Mouse (Mus musculus): ENCODE data around the gene Ntng1. TPM values are rescaled to one million over a fixed set of nuclear protein-coding genes. Genes with fewer than 3 reads are reported as not detected.
"Not testable (repeated sequence)": the region's sequence is repeated elsewhere in the genome, so short reads cannot be mapped to it uniquely, and the experiment has no call there.

Gene Ntng1
- total RNA-seq, 1 experiment from 2014 or later = not detected

DNA sequence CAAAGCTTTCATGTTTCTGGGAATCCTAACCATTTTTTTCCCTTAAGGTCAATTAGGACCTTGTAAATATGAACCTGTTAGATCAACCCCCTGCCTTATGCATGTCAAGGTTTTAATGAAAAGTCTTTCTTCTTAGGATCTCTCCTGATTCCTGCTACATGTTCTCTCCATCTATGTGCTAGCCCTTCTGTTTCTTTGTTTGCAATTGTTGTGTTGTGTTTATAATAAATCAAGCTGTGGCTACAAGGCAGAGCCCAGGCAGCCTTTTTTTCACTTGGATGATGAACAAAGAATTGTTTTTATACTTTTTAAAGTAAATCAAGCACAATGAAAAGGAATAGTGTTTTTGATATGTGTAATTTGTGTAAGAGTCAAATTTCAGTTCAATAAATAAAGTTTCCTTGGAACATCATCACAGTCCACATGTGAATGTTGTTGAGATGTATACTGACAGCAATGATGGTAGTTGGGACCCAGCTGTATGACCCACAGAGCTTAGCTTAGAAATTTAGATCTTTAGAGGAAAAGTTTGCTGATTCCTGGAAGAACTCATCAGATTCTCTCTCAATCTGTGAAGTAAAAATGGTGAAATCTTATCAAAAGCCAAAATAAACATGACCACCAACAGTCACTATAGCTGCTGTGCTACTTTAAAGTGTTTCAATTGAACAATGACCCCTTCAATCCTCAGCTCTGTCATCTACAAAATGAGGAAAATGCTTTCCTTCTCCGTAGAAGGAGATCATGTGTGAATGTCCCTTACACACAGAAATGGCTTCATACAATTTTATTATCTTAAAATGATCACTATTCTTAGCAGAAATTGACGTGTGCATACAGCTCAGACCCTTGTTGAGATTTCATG is 324.8 kb downstream of the Ntng1 start:
- ATAC-seq (replicated peaks; ENCODE audit: insufficient number of reproducible peaks, low FRiP score, low TSS enrichment, poor library complexity, severe bottlenecking) = no peak

DNA sequence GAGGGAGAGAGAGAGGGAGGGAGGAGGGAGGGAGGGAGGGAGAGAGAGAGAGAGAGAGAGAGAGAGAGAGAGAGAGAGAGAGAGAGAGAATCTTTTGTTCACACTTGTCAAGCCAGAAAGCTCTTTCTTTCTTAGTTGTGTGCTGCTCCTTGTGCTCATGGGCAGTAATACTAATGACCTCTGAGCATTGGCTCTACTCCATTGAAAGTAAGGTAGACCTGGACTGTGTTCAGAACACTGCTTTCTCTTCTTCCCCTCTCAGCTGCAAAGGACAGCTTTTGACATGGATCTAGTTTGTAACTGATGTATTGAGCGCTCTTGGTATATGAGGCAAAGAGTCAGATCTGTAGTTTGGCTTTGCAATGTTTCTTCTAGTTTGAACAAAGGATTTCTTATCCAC is 334.7 kb downstream of the Ntng1 start:
- ATAC-seq (replicated peaks; ENCODE audit: insufficient number of reproducible peaks, low FRiP score, low TSS enrichment, poor library complexity, severe bottlenecking) = no peak

DNA sequence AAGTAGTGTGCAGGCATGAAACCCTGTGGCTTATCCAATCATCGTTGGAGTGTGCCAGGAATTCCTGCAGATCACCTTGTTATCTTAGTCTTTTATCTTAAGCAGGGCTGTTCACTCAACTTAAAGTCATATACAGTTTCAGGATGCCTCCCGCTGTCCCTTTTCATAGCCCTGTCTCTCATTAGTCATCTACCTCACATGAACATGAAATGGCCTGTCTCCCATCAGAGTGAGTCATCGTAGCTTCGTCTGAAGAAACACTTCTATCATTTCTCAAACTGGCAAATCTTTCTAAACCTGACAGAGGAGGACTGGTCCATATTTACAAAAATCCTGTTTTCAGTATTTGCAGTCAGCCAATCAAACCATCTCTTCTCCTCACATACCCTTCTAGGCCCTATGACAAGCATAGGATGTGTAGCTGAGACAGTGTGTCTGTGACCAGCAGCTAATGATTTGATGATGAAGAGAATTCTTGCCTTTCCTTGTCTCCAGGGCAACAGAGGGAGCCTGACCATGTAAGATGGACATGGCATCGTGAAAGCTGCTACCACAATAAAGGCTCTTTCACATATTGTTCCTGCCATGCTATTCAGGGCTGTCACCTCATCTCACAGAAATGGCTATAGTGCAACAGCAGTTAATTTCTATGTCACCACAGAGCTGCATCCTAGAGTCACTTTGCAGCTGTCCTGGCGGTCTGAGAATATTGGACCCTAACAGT is 336.4 kb downstream of the Ntng1 start:
- no peak for ATAC-seq (replicated peaks; ENCODE audit: insufficient number of reproducible peaks, low FRiP score, low TSS enrichment, poor library complexity, severe bottlenecking)

DNA sequence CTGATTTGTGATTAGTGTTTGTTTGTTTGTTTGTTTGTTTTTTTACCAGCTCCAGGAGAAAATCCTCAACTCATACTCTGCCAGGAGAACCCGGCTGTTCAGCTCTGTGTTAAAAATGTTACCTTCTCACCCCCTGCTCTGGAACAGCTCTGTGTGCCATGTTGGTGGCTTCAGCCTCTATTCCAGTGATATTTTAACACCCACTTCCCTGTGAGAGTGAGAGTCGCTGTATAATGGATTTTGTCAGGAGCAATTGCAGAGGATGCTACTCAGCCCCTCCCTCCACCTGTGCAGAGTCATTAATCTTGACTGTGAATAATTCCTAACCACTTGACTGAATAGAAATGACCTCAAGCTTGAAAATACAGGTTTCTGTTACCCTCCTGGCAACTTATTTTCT is 339.7 kb downstream of the Ntng1 start:
- ATAC-seq (replicated peaks; ENCODE audit: insufficient number of reproducible peaks, low FRiP score, low TSS enrichment, poor library complexity, severe bottlenecking) = no peak

DNA sequence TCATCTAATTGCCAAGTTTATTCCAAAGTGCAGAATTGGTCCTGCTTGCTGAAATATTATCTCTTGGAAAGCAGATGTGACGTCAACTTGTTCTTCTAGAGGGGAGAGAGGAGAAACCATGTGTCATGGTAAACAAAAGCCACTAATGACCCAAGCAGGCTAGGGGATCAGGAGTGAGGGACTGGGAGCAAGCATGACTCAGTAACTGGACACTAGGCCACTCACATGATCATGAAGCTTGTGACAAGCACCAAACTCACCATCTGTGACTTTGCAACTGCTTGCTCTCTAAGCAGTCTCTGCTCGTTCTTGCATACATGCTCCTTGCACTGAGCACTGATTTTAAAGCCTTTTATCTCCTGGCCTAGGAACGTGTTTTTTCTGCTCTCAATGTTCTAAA is 340.2 kb downstream of the Ntng1 start:
- no peak for ATAC-seq (replicated peaks; ENCODE audit: insufficient number of reproducible peaks, low FRiP score, low TSS enrichment, poor library complexity, severe bottlenecking)

DNA sequence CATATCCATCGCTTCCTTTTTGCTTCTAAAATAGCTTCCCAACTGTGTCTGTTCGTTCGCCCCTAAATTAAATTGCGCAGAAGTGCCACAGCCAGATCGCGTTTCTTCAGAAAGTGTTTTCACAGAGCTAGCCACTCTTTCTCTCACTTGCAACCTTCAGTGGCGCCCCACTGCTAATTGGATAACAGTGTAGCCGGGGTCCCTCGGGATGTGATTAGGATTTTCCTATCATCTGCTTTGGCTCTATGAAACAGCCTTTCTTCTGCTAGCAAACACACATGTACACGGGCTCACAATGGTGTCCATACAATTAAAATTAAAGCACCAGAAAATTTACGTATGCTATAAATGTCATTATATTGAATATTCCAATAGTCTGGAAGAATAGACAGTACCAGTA is 346.5 kb downstream of the Ntng1 start:
- ATAC-seq (replicated peaks; ENCODE audit: insufficient number of reproducible peaks, low FRiP score, low TSS enrichment, poor library complexity, severe bottlenecking) = no peak

DNA sequence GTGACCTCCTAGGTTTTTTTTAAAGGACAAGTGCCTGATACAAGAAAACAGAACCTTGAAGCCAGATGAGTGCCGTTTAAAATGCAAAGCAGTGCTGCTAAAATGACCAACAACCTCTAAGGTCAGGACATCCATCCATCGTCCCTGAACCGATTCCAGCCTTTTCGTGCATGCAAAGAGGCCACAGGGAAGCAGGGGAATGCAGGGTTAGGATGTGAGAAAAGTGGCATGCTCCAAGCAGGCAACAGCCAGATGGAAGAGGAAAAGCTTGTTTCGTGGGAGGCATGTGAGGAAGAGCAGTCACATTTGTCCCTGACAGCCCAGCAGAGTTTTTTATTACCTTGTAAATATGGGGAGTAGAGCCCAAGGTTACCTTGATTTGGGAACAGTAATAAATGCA is 360.6 kb downstream of the Ntng1 start:
- no peak for ATAC-seq (replicated peaks; ENCODE audit: insufficient number of reproducible peaks, low FRiP score, low TSS enrichment, poor library complexity, severe bottlenecking)

DNA sequence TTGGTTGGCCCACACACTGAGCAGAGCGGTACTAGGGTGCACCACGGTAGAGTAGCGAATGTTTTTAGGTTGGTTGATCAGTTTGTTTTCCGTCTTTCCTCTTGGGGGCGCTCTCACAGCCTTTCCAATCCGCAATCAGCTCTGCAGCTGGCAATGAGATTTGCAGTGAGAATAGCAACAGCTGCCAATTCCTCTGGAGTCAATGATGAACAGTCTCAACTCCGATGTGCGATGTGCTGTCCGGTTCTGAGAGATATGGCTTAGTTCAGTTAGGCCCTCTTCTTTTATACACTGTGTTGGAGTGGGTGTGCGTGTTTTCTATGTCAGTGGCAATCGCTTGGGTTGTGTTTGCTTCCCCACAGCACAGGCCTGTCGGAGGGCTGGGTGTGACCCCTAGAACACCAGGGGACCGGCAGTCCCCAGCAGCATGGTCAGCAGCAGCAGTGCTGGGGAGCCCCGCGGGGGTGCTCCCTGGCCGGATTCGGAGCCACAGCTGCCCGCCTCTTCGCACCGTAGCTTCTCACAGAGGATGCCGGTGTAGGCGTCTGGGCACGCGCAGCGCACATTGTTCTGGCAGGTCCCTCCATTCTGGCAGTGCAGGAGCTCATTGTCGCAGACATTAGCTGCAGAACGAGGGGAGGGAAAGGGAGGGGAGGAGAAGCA is 361.4 kb downstream of the Ntng1 start:
- no peak for ATAC-seq (replicated peaks; ENCODE audit: insufficient number of reproducible peaks, low FRiP score, low TSS enrichment, poor library complexity, severe bottlenecking)

DNA sequence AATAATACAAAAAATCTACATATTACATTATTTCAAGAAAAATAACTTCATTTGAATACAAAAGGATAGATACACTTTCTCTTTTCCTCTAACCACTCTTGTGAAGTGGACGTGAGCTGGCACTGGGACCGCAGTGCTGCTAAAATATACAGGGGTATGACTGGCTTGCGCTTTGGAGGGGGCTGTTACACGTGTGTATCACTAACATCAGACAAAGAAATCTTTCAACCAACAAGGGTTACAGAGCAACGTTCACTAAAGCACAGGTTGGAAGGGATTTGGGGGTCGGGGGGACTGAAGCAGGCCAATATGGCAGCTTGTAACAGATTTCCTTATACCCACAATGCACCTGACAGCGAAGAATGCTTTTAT is 361.9 kb downstream of the Ntng1 start:
- no peak for ATAC-seq (replicated peaks; ENCODE audit: insufficient number of reproducible peaks, low FRiP score, low TSS enrichment, poor library complexity, severe bottlenecking)

DNA sequence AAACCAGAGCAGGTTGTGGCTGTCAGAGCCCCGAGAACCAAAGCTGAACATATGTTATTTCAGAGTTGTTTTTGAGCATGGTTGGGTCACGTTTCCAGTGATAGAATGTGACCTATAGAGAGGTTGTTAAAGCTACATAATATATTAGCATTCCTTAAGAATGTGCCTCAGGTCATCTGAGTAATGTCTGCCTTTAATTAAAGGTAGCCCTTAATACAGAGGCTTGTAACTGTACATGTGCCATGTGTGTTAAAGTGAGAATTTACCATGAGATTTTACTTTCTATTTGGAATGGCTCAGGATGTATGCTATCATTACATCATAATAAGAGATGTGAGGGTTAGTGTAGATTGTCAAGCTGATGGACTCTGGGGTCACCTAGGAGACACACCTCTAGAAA is 368.6 kb downstream of the Ntng1 start:
- no peak for ATAC-seq (replicated peaks; ENCODE audit: insufficient number of reproducible peaks, low FRiP score, low TSS enrichment, poor library complexity, severe bottlenecking)

DNA sequence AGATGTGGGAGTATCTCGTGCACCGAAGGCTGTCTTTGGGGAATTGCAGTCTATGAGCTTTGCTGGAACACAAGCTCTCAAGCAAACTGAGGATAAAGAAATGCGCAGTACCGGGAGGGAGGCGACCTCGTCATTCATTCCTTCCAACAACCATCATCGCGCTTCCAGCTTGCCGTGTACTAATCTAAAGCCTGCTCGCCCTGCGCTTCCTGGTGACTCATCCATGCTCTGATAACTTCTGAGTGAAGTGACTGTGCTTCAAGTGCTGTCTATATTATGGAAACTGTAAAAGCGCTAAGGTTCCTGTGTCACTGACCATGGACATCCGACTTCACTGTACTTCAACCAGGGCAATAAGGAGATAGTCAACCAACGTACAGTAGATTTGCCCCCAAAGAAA is 371.7 kb downstream of the Ntng1 start:
- ATAC-seq (replicated peaks; ENCODE audit: insufficient number of reproducible peaks, low FRiP score, low TSS enrichment, poor library complexity, severe bottlenecking) = no peak

DNA sequence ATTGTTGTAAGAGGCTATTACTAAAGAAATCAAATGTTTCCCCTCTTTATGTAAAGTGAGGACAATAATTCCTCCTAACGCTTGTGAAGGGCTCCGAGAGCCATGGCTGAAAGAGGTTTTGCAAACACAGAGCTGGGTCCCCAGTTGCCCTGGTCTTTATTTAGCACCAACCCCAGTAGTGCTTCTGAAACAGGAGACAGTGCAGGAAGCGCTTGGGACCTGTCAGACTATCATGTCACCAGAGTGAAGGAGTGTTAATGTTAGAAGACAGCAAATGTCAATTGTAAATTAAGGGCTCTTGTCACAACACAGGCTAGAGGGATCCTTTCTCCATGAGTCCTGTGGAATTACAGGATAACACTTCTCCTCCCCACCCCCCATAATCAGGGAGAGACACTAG is 376.9 kb downstream of the Ntng1 start:
- no peak for ATAC-seq (replicated peaks; ENCODE audit: insufficient number of reproducible peaks, low FRiP score, low TSS enrichment, poor library complexity, severe bottlenecking)

DNA sequence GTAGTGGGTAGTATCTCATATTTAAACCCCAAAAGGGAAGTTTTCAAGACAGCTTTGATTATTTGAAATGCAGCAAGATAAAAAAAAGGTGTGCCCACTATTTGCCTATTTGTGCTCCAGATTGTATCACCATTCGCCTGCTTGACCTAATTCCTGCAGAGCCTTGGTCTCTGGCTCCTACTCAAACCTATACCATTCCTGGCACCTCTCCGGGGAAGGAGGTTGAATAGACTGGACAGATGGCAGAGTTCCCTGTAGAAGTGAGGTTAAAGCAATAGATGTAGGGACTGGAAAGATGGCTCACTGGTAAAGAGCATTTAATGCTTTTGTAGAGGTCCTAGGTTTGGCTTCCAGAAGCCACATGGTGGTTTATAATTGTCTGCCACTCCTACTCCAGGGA is 378.2 kb downstream of the Ntng1 start:
- ATAC-seq (replicated peaks; ENCODE audit: insufficient number of reproducible peaks, low FRiP score, low TSS enrichment, poor library complexity, severe bottlenecking) = no peak

DNA sequence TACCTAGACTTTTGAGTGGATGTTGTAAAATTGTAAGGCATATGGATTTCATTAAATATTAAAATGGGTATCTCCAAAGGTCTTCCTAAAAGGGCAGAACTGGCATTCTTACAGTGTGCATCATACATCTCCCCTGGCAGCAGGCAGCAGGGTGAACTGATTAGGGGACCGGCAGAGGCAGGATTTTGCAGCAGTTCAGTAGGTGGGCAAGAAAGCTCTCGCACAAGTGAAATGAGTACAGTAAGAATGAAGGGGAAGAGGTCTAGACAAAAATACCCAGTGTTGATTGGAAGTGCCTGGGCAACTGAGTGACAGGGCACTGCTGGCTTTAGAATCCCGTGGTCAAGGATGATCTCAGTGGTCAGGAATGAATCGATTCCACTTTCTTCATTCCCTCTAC is 378.7 kb downstream of the Ntng1 start:
- ATAC-seq (replicated peaks; ENCODE audit: insufficient number of reproducible peaks, low FRiP score, low TSS enrichment, poor library complexity, severe bottlenecking) = no peak

DNA sequence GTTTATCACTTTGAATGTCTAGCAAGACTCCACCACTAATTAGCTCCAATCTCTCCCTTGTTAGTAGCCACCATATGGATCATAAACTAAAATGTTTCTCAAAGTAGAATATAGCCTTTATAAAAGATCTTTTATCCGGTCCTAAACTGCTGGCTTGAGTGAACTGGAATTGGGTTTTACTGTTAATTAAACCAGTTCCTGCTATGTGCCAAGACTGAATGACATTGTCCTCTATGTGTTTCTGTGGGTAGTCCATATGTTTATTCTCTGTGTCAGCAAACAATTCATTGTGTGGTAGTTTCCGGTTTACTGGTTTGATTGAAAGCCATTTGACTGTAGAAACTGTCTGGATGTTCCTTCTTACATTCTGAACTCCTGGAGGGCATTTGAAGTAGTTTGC is 387.4 kb downstream of the Ntng1 start:
- no peak for ATAC-seq (replicated peaks; ENCODE audit: insufficient number of reproducible peaks, low FRiP score, low TSS enrichment, poor library complexity, severe bottlenecking)

DNA sequence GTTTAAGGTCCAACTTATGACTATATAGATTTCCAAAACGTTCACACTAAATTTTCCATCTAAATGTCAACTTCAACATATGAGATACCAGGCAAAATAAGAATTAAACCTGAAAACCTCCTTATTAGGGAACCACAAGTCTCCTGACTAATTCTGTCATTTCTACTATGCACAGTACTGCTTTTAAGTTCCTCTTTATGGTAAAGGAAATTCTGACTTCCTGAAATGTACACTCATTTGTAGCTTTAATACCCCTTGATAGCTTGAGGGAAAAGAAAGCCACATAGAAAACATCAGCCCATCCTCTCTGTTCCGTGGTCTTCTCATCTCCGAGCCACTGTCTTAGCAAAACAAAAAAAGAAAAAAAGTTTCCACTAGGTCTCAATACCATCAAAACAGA is 396.2 kb downstream of the Ntng1 start:
- ATAC-seq (replicated peaks; ENCODE audit: insufficient number of reproducible peaks, low FRiP score, low TSS enrichment, poor library complexity, severe bottlenecking) = not testable (repeated sequence)

DNA sequence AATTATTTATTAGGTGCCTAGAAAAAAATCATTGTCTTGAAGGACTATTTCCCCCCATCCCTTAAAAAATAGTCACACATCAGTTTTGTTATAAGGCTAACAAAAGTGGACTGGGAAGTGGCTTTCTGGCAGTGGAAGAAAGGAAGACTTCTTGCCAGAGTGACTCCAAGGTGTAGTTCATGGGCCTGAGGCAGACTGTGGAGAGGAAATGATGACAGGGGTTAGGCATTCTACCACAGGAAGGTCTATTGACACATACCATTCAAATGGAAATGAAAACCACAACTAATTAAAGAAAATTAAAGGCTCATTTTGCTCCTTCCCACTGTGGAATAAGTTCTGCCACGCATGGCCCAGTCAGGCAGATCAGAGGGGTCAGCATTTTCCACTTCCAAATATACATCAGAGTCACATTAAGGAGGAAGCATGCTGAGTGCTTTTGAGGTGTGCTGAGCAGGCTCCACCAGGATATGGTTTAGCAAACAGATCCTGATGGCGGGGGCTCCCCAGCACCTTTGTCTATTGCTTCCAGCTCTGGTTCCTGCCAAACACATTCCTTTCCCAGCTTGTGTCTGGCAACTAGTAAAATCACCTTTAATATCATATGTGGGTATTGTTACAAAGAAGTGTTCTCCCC is 403.2 kb downstream of the Ntng1 start:
- no peak for ATAC-seq (replicated peaks; ENCODE audit: insufficient number of reproducible peaks, low FRiP score, low TSS enrichment, poor library complexity, severe bottlenecking)

DNA sequence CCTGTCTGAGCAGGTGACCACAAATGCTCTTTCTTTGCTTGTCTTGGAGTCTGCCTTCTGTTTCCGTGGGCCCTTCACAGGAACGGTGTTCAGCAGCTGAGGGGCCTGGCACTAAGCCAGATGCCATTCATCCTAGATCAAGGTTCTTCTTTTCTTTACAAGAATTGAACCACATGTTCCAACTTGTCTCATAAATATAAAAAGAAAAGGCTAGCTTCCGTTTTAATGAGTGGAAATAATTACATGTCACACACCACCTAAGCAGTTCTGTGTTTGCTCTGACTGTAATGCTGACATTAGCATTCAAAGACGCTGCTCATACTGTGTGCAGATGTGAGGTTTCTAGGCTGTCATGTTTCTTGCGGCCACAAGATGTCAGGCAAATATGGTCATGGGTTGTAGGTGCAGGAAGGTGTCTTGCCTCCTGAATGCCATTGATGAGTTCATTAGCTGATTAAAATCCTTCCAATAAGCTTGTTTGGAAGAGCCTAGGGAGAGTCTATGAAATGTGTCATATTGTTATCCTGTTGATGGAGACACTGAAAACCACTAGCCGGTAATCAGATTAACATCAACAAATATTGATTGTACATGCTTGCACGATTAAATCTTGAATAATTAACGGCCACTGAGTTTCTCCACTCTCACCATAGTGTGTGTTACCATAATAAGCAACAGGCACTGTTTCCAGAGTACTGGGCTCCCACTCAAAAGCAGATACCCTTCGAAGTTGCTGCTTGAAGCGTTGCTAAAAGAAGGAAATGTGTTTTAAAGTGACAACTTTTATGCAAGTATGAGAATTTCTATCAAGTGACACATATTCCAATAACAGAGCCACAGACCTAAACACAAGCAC is 411.3 kb downstream of the Ntng1 start:
- ATAC-seq (replicated peaks; ENCODE audit: insufficient number of reproducible peaks, low FRiP score, low TSS enrichment, poor library complexity, severe bottlenecking) = no peak
